Mouse (Mus musculus) activated CD4-positive, CD25-positive, alpha-beta regulatory T cell, adult 9 weeks (primary cell): ENCODE data around the gene Acrbp. TPM values are rescaled to one million over a fixed set of nuclear protein-coding genes. Genes with fewer than 3 reads are reported as not detected.

Source experiments
- polyA plus RNA-seq: library from polyadenylated mRNA; unstranded; fragments of 100-300 nt; shearing (Covaris generic); gene quantifications from one replicate; pipeline ENCODE4 v1.2.1, GENCODE M21; 2017

The Acrbp gene
- polyA plus RNA-seq, result 28.2 TPM

GRCm38 (mm10) chr6:125049678-125050077 lies at the start of gene Acrbp:
Acrbp (plus strand) TSS chr6:125049689.

DNA sequence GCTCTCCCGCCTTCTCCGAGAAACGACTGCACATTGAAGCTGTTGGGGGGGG lies 40.5 kb upstream of the Acrbp start, which contains the start of gene Zfp384:
TSS of gene Zfp384 (plus strand) at position 17 of the 52 bp plus-strand sequence.

GRCm38 (mm10) chr6:125039533-125040153 lies 9.8 kb upstream of the Acrbp start, which contains the start of gene Ing4:
Ing4 (plus strand) TSS chr6:125039760.

DNA sequence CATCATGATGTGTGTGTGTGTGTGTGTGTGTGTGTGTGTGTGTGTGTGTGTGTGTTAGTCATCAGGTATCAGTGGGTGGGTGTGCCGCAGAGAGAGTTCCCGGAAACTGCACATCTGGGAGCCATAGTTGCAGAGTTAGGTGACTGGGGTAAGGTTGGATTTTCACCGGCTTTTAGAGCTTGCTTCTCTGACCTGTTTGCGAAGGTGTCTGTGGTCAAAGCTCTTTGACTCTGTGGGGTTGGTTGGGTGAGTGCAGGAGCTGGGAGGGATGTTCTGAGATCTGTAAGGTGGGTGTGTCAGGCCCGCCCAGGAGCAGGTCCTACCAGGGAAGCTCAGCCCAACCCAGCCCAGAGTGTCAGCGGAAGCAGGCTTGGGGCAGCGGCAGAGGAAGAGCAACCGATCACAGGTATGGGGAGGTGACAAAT lies 18.1 kb downstream of the Acrbp start, which contains the start of gene Lpar5:
TSS of gene Lpar5 (plus strand) at position 350 of the 425 bp plus-strand sequence.

DNA sequence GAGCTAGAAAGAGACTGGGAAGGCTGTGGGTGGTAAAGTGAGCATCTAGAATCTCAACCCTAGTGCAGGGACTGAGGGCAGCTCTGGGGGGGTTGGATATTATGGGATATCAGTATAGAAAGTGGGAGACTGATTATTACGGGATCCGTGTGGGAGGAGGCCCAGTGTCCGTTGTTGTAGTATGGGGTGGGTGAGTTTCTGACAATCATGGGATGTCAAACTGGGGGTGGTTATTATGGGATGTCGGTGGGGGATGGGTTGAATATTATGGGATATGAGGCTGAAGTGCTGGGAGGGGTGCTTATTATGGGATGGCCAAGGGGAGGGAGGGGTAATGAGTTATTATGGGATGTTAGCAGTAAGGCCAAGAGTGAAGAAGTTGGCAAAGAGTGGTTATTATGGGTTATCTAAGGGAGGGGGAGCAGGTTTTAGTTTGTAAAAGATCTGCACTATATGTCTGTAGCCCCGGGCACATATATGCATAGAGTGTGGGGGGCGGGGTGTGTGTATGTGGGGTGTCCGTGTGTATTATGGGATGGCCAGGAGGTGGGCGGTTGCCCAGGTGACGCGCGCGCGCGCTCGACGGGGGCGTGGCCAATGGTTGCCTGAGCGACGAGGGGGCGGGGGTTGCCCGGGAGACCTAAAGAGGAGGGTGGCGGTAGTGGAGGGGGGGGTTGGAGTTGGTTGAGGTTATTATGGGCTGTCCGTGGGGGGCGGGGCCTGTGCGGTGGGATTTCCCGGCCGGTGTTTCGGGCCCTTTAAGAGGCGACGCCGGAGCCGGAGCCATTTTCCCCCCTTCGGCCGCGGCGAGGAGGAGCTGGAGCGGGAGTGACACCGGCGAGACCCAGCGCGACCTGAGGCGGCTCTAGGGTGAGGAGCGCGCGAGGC lies 46.1 kb downstream of the Acrbp start, which contains the start of gene Chd4:
TSS of gene Chd4 (plus strand) at position 591 of the 888 bp plus-strand sequence.

Other genes with a start within 250 kb of the Acrbp start
- gene Spsb2, start 241.0 kb upstream of the Acrbp start, polyA plus RNA-seq, result 8.0 TPM
- gene Tpi1, start 235.4 kb upstream of the Acrbp start, polyA plus RNA-seq, result 179 TPM
- 125 TPM for gene Usp5, start 220.2 kb upstream of the Acrbp start, polyA plus RNA-seq
- 11.7 TPM for gene Cdca3, start 220.1 kb upstream of the Acrbp start, polyA plus RNA-seq
- gene Gnb3, start 209.4 kb upstream of the Acrbp start, polyA plus RNA-seq, result not detected
- gene P3h3, start 191.9 kb upstream of the Acrbp start, polyA plus RNA-seq, result not detected
- gene Gpr162, start 185.7 kb upstream of the Acrbp start, polyA plus RNA-seq, result 0.20 TPM
- gene Cd4, start 161.5 kb upstream of the Acrbp start, polyA plus RNA-seq, result 296 TPM
- gene Lag3, start 138.0 kb upstream of the Acrbp start, polyA plus RNA-seq, result 4.6 TPM
- gene Ptms, start 129.6 kb upstream of the Acrbp start, polyA plus RNA-seq, result 14.2 TPM
- gene Mlf2, start 118.3 kb upstream of the Acrbp start, polyA plus RNA-seq, result 160 TPM
- gene Cops7a, start 84.2 kb upstream of the Acrbp start, polyA plus RNA-seq, result 91.9 TPM
- gene Pianp, start 53.0 kb upstream of the Acrbp start, polyA plus RNA-seq, result not detected
- gene Zfp384, start 40.5 kb upstream of the Acrbp start, polyA plus RNA-seq, result 22.4 TPM
- gene Ing4, start 9.9 kb upstream of the Acrbp start, polyA plus RNA-seq, result 87.6 TPM
- 18.5 TPM for gene Lpar5, start 18.2 kb downstream of the Acrbp start, polyA plus RNA-seq
- gene Chd4, start 46.3 kb downstream of the Acrbp start, polyA plus RNA-seq, result 81.7 TPM
- gene Nop2, start 82.2 kb downstream of the Acrbp start, polyA plus RNA-seq, result 67.0 TPM
- 13.0 TPM for gene Iffo1, start 95.6 kb downstream of the Acrbp start, polyA plus RNA-seq
- gene Gapdh, start 116.8 kb downstream of the Acrbp start, polyA plus RNA-seq, result 406 TPM
- gene Ncapd2, start 142.0 kb downstream of the Acrbp start, polyA plus RNA-seq, result 30.2 TPM
- gene Mrpl51, start 142.1 kb downstream of the Acrbp start, polyA plus RNA-seq, result 108 TPM
- gene Vamp1, start 165.9 kb downstream of the Acrbp start, polyA plus RNA-seq, result 62.0 TPM
- 139 TPM for gene Tapbpl, start 182.2 kb downstream of the Acrbp start, polyA plus RNA-seq
- gene Cd27, start 187.3 kb downstream of the Acrbp start, polyA plus RNA-seq, result 688 TPM
- 1.6 TPM for gene Tuba3a, start 236.4 kb downstream of the Acrbp start, polyA plus RNA-seq